Mouse (Mus musculus) forebrain, embryonic 16.5 days (tissue): ENCODE data around the gene Kcna6. TPM values are rescaled to one million over a fixed set of nuclear protein-coding genes. Genes with fewer than 3 reads are reported as not detected.

Experiments
- ATAC-seq: fragments of 200-750 bp; cut with Nextera tagmentation; 2 replicates; pipeline ENCODE4 v1.8.0; 2017; ENCODE audit warnings: mild to moderate bottlenecking, moderate library complexity
- H3K27ac ChIP-seq: fragments of 300-500 bp; sonication (generic); 2 replicates; pipeline ENCODE4 v1.5.1; 2014; ENCODE audit warnings: low read length, control low read depth
- H3K27me3 ChIP-seq: fragments of 300-500 bp; sonication (generic); replicated peaks from 2 replicates; pipeline ENCODE4 v1.6.1; 2014; ENCODE audit warnings: low read length; ENCODE audit not compliant: control insufficient read depth, insufficient read depth
- H3K36me3 ChIP-seq: fragments of 300-500 bp; sonication (generic); 2 replicates; pipeline ENCODE4 v1.6.1; 2014; ENCODE audit not compliant: control insufficient read depth, insufficient read depth
- H3K4me1 ChIP-seq: fragments of 300-500 bp; sonication (generic); replicated peaks from 2 replicates; pipeline ENCODE4 v1.6.1; 2014; ENCODE audit warnings: low read length; ENCODE audit not compliant: control insufficient read depth, insufficient read depth
- H3K4me2 ChIP-seq: fragments of 300-500 bp; sonication (generic); 2 replicates; pipeline ENCODE4 v1.6.1; 2014; ENCODE audit warnings: mild to moderate bottlenecking, low read length, control low read depth
- H3K4me3 ChIP-seq: fragments of 300-500 bp; sonication (generic); replicated peaks from 2 replicates; pipeline ENCODE4 v1.5.1; 2014; ENCODE audit warnings: mild to moderate bottlenecking, low read length, control low read depth
- H3K9ac ChIP-seq: fragments of 300-500 bp; sonication (generic); replicated peaks from 2 replicates; pipeline ENCODE4 v1.6.1; 2014; ENCODE audit warnings: low read depth, low read length, control low read depth
- H3K9me3 ChIP-seq: fragments of 300-500 bp; sonication (generic); 2 replicates; pipeline ENCODE4 v1.6.1; 2016; ENCODE audit warnings: low read length; ENCODE audit not compliant: control insufficient read depth
- WGBS: fragments of 180-500 bp; shearing (Covaris S2); extraction: QIAGEN DNeasy Blood & Tissue Kit; methylation state at CpG from one replicate; pipeline ENCODE4 v1.1.7; 2014; 5-methylcytosine and 5-hydroxymethylcytosine counted together
- polyA plus RNA-seq: library from polyadenylated mRNA; unstranded; fragments of >200 nt; fragmentation: Nextera tagmentation; extraction: Ambion mirVana; gene quantifications from 2 replicates; pipeline ENCODE4 v1.2.1, GENCODE M21; 2015

Gene Kcna6
- polyA plus RNA-seq, 1 experiment from 2014 or later, result 16.8 TPM

GRCm38 (mm10) chr6:126739326-126740210 lies 906 bp downstream of the Kcna6 start:
- Histone ChIP-seq H3K4me3 (peak overlapping the region; percentile 66), H3K9me3 (no peaks in the 10 kb centered on the region), H3K27me3 (peaks cover 2% of the 10 kb centered on the region; the same call in 1 of the 2 replicates), H3K9ac (peak overlapping the region; percentile 62), H3K27ac (peak overlapping the region; percentile 34; the same call in 1 of the 2 replicates), H3K36me3 (no peaks in the 10 kb centered on the region), H3K4me1 (peaks cover 24% of the 10 kb centered on the region), H3K4me2 (peak overlapping the region; percentile 80)
- ATAC-seq, result peak; percentile 19
- WGBS, result under 1% methylated on average over 67 of the region's 67 CpGs

- Histone ChIP-seq H3K27me3 (peaks cover 2% of the 10 kb centered on the region; the same call in 1 of the 2 replicates), H3K4me3 (no peak overlapping the region), H3K27ac (no peak overlapping the region), H3K4me1 (peaks cover 29% of the 10 kb centered on the region), H3K4me2 (peak overlapping the region; percentile 11; the same call in 1 of the 2 replicates), H3K9me3 (no peaks in the 10 kb centered on the region), H3K9ac (no peak overlapping the region), H3K36me3 (no peaks in the 10 kb centered on the region)
- no peak for ATAC-seq
- 67% methylated on average over 4 of the region's 4 CpGs for WGBS
Observed at GRCm38 (mm10) chr6:126736996-126737395, 3.5 kb downstream of the Kcna6 start.

GRCm38 (mm10) chr6:126735806-126736205 lies 4.7 kb downstream of the Kcna6 start:
- WGBS, result 75% methylated on average over 3 of the region's 3 CpGs
- H3K36me3 ChIP-seq, result no peaks in the 10 kb centered on the region
- no peaks in the 10 kb centered on the region for H3K9me3 ChIP-seq
- peaks cover 2% of the 10 kb centered on the region; the same call in 1 of the 2 replicates for H3K27me3 ChIP-seq
- no peak for ATAC-seq
- no peak overlapping the region for H3K9ac ChIP-seq
- H3K4me1 ChIP-seq, result peaks cover 26% of the 10 kb centered on the region
- no peak overlapping the region for H3K27ac ChIP-seq
- H3K4me3 ChIP-seq, result no peak overlapping the region
- H3K4me2 ChIP-seq, result peak overlapping the region; percentile 24

- H3K36me3 ChIP-seq, result no peaks in the 10 kb centered on the region
- H3K4me1 ChIP-seq, result peaks cover 15% of the 10 kb centered on the region
- peak overlapping the region; percentile 9; the same call in 1 of the 2 replicates for H3K4me2 ChIP-seq
- ATAC-seq, result no peak
- WGBS, result 59% methylated on average over 6 of the region's 6 CpGs
- H3K4me3 ChIP-seq, result no peak overlapping the region
- no peak overlapping the region for H3K9ac ChIP-seq
- H3K9me3 ChIP-seq, result no peaks in the 10 kb centered on the region
- H3K27me3 ChIP-seq, result no peaks in the 10 kb centered on the region
- H3K27ac ChIP-seq, result no peak overlapping the region
Observed at GRCm38 (mm10) chr6:126732645-126733044, 7.8 kb downstream of the Kcna6 start.

- Histone ChIP-seq H3K27ac (no peak overlapping the region), H3K36me3 (no peaks in the 10 kb centered on the region), H3K9me3 (no peaks in the 10 kb centered on the region), H3K4me2 (no peak overlapping the region), H3K9ac (no peak overlapping the region), H3K4me1 (peaks cover 5% of the 10 kb centered on the region; the same call in 1 of the 2 replicates), H3K4me3 (no peak overlapping the region), H3K27me3 (no peaks in the 10 kb centered on the region)
- no peak for ATAC-seq
- WGBS, result 84% methylated on average over 8 of the region's 8 CpGs
Observed at GRCm38 (mm10) chr6:126728803-126729202, 11.7 kb downstream of the Kcna6 start.

- Histone ChIP-seq H3K4me2 (no peak overlapping the region), H3K4me1 (no peaks in the 10 kb centered on the region), H3K36me3 (no peaks in the 10 kb centered on the region; the same call in 1 of the 2 replicates), H3K27ac (no peak overlapping the region), H3K27me3 (no peaks in the 10 kb centered on the region), H3K9me3 (no peaks in the 10 kb centered on the region), H3K4me3 (no peak overlapping the region), H3K9ac (no peak overlapping the region)
- ATAC-seq, result no peak
- WGBS, result 74% methylated on average over 12 of the region's 12 CpGs
Observed at GRCm38 (mm10) chr6:126718423-126719087, 21.9 kb downstream of the Kcna6 start.

GRCm38 (mm10) chr6:126712531-126712930 lies 27.9 kb downstream of the Kcna6 start:
- Histone ChIP-seq H3K4me3 (no peak overlapping the region), H3K9me3 (no peaks in the 10 kb centered on the region), H3K36me3 (no peaks in the 10 kb centered on the region; the same call in 1 of the 2 replicates), H3K4me1 (no peaks in the 10 kb centered on the region), H3K27me3 (no peaks in the 10 kb centered on the region), H3K27ac (no peak overlapping the region), H3K9ac (no peak overlapping the region), H3K4me2 (no peak overlapping the region)
- WGBS, result 87% methylated on average over 6 of the region's 6 CpGs
- no peak for ATAC-seq

- Histone ChIP-seq H3K9ac (no peak overlapping the region), H3K36me3 (no peaks in the 10 kb centered on the region), H3K9me3 (no peaks in the 10 kb centered on the region), H3K27me3 (no peaks in the 10 kb centered on the region), H3K4me3 (no peak overlapping the region), H3K4me1 (peaks cover 10% of the 10 kb centered on the region), H3K27ac (no peak overlapping the region), H3K4me2 (no peak overlapping the region)
- no peak for ATAC-seq
- WGBS, result 69% methylated on average over 6 of the region's 6 CpGs
Observed at GRCm38 (mm10) chr6:126705936-126706335, 34.5 kb downstream of the Kcna6 start.

- Histone ChIP-seq H3K36me3 (no peaks in the 10 kb centered on the region), H3K4me3 (no peak overlapping the region), H3K9ac (no peak overlapping the region), H3K4me2 (no peak overlapping the region), H3K9me3 (no peaks in the 10 kb centered on the region), H3K4me1 (peaks cover 10% of the 10 kb centered on the region), H3K27ac (no peak overlapping the region), H3K27me3 (no peaks in the 10 kb centered on the region)
- no peak for ATAC-seq
- WGBS, result 41% methylated on average over 4 of the region's 4 CpGs
Observed at GRCm38 (mm10) chr6:126704430-126704829, 36.0 kb downstream of the Kcna6 start.
